In the genomic region with DNA sequence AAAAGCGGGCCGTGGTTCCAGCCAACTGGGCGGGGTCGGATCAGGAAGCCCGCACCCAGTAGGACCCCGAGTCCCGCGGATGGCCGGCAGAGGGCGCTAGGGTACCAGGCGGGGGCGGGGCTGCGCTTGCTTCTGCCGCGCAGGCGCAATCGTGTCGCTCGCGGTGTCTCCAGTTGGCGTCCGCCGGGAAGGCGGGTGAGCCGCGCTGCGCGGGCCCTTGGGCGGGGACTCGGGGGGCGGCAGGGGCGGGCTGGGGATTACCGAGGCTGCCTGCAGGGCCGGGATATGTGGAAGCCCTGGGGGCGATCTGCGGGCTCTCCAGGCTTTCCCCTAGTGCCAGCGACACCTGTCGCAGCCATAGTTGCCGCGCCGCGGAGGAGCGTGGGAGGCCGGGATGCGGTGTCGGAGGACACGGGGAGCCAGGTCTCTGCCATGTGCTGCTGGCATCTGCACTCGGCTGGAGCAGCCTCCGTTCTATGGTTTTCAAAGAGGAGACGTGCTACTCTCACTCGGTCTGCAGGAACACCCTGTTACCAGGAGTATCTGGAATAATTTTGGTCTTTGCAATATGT, we compare ENCODE assay signal across 8 mouse cellular contexts. TPM values are rescaled to one million over a fixed set of nuclear protein-coding genes. Genes with fewer than 3 reads are reported as not detected.
DNase-seq lines count a peak whose midpoint lies in the region; ATAC-seq and TF ChIP-seq lines count a peak whose summit lies in the region.

Gene Lyrm9, plus strand, starts transcription at position 143 of the 572 bp plus-strand sequence.

- H3K9ac ChIP-seq in kidney, embryonic 15.5 days: peak within 1 kb of the TSS; percentile 60

- WGBS in heart, embryonic 10.5 days: under 1% methylated on average over 50 of the region's 51 CpGs
- under 1% methylated on average over 51 of the region's 51 CpGs for WGBS in kidney, embryonic 15.5 days

- H3K4me2 ChIP-seq in kidney, embryonic 15.5 days: peak within 1 kb of the TSS; percentile 70

- H3K36me3 ChIP-seq in heart, embryonic 10.5 days: no peaks in the 10 kb centered on the region
- no peaks in the 10 kb centered on the region for H3K36me3 ChIP-seq in kidney, embryonic 15.5 days

- ATAC-seq in kidney, embryonic 15.5 days (replicated peaks; ENCODE audit: low FRiP score): peak; percentile 85
- ATAC-seq in monocyte, adult 5-6 weeks (replicated peaks; ENCODE audit: insufficient number of reproducible peaks, low FRiP score, low TSS enrichment, poor library complexity, severe bottlenecking): peak; percentile 82

- peak; percentile 86; the same call in 1 of the 2 replicates for TF ChIP-seq POLR2A in bone marrow macrophage, adult 2 months (IDR thresholded peaks at IDR 0.05; ENCODE audit: borderline replicate concordance, low read depth, low read length)
- TF ChIP-seq POLR2A in embryonic fibroblast, embryonic 13.5 days (IDR thresholded peaks at IDR 0.05; ENCODE audit: low read depth, low read length): peak; percentile 38; the same call in 1 of the 2 replicates

- H3K27me3 ChIP-seq in heart, embryonic 10.5 days (ENCODE audit: insufficient read depth, poor library complexity, severe bottlenecking): no peaks in the 10 kb centered on the region
- H3K27me3 ChIP-seq in kidney, embryonic 15.5 days: no peaks in the 10 kb centered on the region

- TF ChIP-seq CTCF in bone marrow macrophage, adult 2 months (IDR thresholded peaks at IDR 0.05; ENCODE audit: low read depth, low read length): peak; percentile 63
- TF ChIP-seq CTCF in embryonic fibroblast, embryonic 13.5 days (IDR thresholded peaks at IDR 0.05; ENCODE audit: borderline replicate concordance, insufficient read depth, low read length): peak; percentile 74

- DNase-seq in A20 (ENCODE audit: low read depth, low spot score) (peak; percentile 91), liver (peak; percentile 96)
- peak; percentile 97 for DNase-seq in heart, embryonic 10.5 days (ENCODE audit: low spot score)
- DNase-seq in spleen, postnatal 4 days (ENCODE audit: low spot score in 2 of 2): peak; percentile 96 to 100

- H3K4me1 ChIP-seq in bone marrow macrophage, adult 2 months (ENCODE audit: control insufficient read depth, insufficient read depth, low read length): peaks cover 19% of the 10 kb centered on the region
- H3K4me1 ChIP-seq in embryonic fibroblast, embryonic 13.5 days (ENCODE audit: control insufficient read depth, insufficient read depth, low read length): peaks cover 3% of the 10 kb centered on the region; the same call in 1 of the 2 replicates
- H3K4me1 ChIP-seq in heart, embryonic 10.5 days: peaks cover 49% of the 10 kb centered on the region
- peaks cover 64% of the 10 kb centered on the region for H3K4me1 ChIP-seq in kidney, embryonic 15.5 days

- peak within 1 kb of the TSS; percentile 66 for H3K27ac ChIP-seq in bone marrow macrophage, adult 2 months (ENCODE audit: insufficient read depth, low read depth, low read length)
- no peak within 1 kb of the TSS for H3K27ac ChIP-seq in embryonic fibroblast, embryonic 13.5 days (ENCODE audit: insufficient read depth, low read length)
- H3K27ac ChIP-seq in heart, embryonic 10.5 days: peak within 1 kb of the TSS; percentile 95
- peak within 1 kb of the TSS; percentile 83 for H3K27ac ChIP-seq in kidney, embryonic 15.5 days

- H3K4me3 ChIP-seq in bone marrow macrophage, adult 2 months (ENCODE audit: insufficient read depth, low read length): peak within 1 kb of the TSS; percentile 70
- H3K4me3 ChIP-seq in embryonic fibroblast, embryonic 13.5 days (ENCODE audit: insufficient read depth, low read length): peak within 1 kb of the TSS; percentile 61
- H3K4me3 ChIP-seq in heart, embryonic 10.5 days: peak within 1 kb of the TSS; percentile 87
- peak within 1 kb of the TSS; percentile 73 for H3K4me3 ChIP-seq in kidney, embryonic 15.5 days (replicated peaks)

- no peaks in the 10 kb centered on the region for H3K9me3 ChIP-seq in heart, embryonic 10.5 days
- H3K9me3 ChIP-seq in kidney, embryonic 15.5 days (replicated peaks): no peaks in the 10 kb centered on the region

RNA-seq across cellular contexts. Expression of gene Lyrm9, which starts in this region (rescaled TPM):
- 5.1 and 15.1 TPM in 2 replicates for polyA plus RNA-seq in bone marrow macrophage, adult 2 months (2012; ENCODE audit: insufficient read depth, insufficient read length, missing spikeins)
- polyA plus RNA-seq in embryonic fibroblast, embryonic 13.5 days (2011; ENCODE audit: insufficient read length, low read depth, missing spikeins): 3.8 and 5.4 TPM in 2 replicates
- polyA plus RNA-seq in heart, embryonic 10.5 days (2016; fragmentation: Nextera tagmentation; extraction: Ambion mirVana): 25.9 and 36.8 TPM in 2 replicates
- polyA plus RNA-seq in kidney, embryonic 15.5 days (2015; fragmentation: Nextera tagmentation; extraction: Ambion mirVana): 22.5 and 25.5 TPM in 2 replicates
- total RNA-seq in monocyte, adult 5-6 weeks (2017): 11.8 to 34.1 TPM (median 16.2 TPM) in 3 replicates
